Mouse (Mus musculus): Measurements from ENCODE around the gene Sncg. TPM values are rescaled to one million over a fixed set of nuclear protein-coding genes. Genes with fewer than 3 reads are reported as not detected.

Sncg gene
- polyA plus RNA-seq, 1 experiment from 2014 or later: 2.9 TPM

DNA sequence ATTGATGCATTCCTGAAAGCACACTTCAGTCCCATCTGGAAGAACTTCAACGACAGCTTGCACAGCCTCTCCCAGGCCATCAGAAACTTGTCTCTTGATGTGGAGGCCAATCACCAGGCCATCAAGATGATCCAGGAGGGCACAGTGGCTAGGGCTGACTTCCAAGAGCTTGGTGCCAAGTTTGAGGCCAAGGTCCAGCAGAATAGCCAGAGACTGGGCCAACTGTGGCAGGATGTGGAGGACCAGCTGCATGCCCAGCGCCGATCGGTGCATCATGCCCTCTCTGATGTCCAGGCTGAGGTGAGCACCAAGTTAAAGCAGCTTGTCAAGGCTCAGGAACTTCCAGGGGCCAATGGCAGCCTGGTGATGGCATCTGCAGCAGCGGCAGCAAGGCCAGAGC, 23.3 kb upstream of the Sncg start:
- Histone ChIP-seq H3K4me3 (no peak overlapping the region), H3K9ac (replicated peaks) (no peak overlapping the region), H3K27ac (replicated peaks) (no peak overlapping the region), H3K27me3 (no peaks in the 10 kb centered on the region), H3K36me3 (peaks cover 12% of the 10 kb centered on the region; the same call in 1 of the 2 replicates), H3K4me1 (no peaks in the 10 kb centered on the region), H3K4me2 (replicated peaks) (no peak overlapping the region), H3K9me3 (no peaks in the 10 kb centered on the region)
- 93% methylated on average over 5 of the region's 5 CpGs for WGBS
- ATAC-seq (replicated peaks): no peak

DNA sequence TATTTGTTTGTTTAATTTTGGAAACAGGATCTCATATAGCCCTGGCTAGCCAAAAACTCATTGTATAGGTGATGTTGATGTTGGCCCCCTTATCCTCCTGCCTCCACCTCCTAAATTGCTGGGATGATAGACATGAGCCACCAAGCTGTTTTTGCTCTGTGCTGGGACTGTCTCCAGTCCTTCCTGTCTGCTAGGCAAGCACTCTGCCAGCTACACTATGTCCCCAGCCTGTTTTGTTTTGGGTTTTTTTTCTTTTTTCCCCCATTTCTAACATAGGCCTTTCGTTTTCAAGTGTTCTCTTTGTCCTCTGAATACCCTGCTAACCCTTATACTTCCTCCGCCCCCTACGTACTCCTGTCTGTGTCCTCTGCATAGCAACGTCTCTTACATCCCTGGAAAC, 18.7 kb upstream of the Sncg start:
- 51% methylated on average over 4 of the region's 4 CpGs for WGBS

DNA sequence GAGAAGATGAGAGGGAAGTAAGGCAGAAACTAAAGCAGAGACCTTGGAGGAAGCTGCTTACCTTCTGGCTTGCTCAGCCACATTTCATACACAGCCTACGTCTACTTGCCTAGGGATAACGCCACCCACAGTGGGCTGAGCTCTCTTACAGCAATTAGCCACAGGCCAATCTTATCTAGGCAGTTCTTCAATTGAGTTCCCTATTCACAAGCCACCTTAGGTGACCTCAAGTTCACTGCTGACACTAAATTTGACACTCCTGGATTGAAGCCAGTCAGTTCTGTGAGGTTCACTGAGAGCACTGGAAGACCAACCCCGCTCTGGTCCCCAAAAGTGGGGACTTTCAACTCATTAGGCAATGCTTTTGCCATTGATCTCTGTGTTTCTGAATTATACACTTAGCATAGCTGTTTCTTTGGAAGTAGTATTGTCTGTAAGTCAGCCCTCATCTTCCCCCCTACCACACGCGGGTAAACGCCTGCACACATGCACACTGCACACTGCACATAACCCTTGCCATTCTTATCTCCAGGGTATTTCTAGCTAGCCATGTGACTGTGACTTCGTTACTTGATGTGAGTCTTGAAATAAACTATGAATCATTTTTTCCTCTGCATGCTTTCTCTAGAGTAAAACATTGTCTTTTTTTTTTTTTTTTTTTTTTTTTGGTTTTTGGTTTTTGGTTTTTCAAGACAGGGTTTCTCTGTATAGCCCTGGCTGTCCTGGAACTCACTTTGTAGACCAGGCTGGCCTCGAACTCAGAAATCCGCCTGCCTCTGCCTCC, 8.5 kb upstream of the Sncg start:
- Histone ChIP-seq H3K27ac (replicated peaks) (no peak overlapping the region), H3K9me3 (no peaks in the 10 kb centered on the region), H3K9ac (replicated peaks) (no peak overlapping the region), H3K36me3 (no peaks in the 10 kb centered on the region), H3K4me1 (peaks cover 10% of the 10 kb centered on the region; the same call in 1 of the 2 replicates), H3K4me2 (replicated peaks) (no peak overlapping the region), H3K4me3 (no peak overlapping the region), H3K27me3 (no peaks in the 10 kb centered on the region)
- ATAC-seq (replicated peaks): no peak
- 91% methylated on average over 9 of the region's 9 CpGs for WGBS

More for the DNA sequence above, 18.7 kb upstream of the Sncg start:
- no peak overlapping the region for H3K27ac ChIP-seq (replicated peaks)
- H3K9me3 ChIP-seq: no peaks in the 10 kb centered on the region
- ATAC-seq (replicated peaks): 0 out of 2 replicates have a peak, but pooled peaks have one; percentile 35
- no peak overlapping the region for H3K4me2 ChIP-seq (replicated peaks)
- H3K36me3 ChIP-seq: no peaks in the 10 kb centered on the region
- H3K4me3 ChIP-seq: no peak overlapping the region
- H3K4me1 ChIP-seq: no peaks in the 10 kb centered on the region
- H3K9ac ChIP-seq (replicated peaks): no peak overlapping the region
- no peaks in the 10 kb centered on the region for H3K27me3 ChIP-seq

DNA sequence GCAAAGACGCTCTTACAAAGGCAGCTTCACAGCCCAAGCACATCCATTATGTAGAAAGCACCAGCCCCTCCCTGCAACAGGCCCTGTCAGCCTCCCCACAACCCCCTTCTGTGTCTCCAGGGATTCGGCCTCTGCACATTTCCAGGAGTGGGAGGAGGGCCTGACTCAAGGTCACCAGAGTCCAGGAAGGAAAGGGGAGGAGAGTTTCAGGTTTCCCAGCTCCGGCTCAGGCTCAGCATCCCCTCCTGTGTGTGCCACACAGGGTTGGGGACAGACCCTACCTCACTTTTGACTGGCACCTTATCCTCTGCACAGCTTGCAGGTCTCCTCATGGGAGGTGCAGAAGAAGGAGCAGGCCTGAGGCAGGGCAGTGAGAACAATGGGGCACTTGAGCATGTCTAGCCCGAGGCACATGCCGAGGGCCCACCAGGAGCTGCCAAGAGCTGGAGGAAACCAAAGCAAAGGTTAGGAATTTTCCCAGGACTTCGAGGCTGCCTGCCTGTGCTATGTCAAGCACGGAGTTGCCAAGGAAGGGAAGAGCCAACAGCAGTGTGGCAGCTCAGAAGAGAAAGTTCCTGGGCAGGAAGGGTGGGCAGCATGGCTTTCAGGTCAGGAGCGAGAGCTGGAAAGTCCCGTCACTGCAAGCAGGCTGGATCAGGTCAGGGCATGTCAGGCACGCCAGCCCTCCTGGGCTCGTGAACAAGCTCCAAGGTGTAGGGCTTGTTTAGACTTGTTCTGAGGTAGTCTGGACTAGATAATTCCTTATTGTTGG, 4.2 kb upstream of the Sncg start:
- WGBS: 36% methylated on average over 11 of the region's 11 CpGs
- no peaks in the 10 kb centered on the region for H3K36me3 ChIP-seq
- no peak overlapping the region for H3K4me3 ChIP-seq
- no peak overlapping the region for H3K4me2 ChIP-seq (replicated peaks)
- H3K9ac ChIP-seq (replicated peaks): no peak overlapping the region
- H3K27me3 ChIP-seq: no peaks in the 10 kb centered on the region
- H3K9me3 ChIP-seq: no peaks in the 10 kb centered on the region
- H3K27ac ChIP-seq (replicated peaks): no peak overlapping the region; the same call in 1 of the 2 replicates
- peaks cover 10% of the 10 kb centered on the region; the same call in 1 of the 2 replicates for H3K4me1 ChIP-seq
- peak; percentile 40; the same call in 1 of the 2 replicates for ATAC-seq (replicated peaks)

DNA sequence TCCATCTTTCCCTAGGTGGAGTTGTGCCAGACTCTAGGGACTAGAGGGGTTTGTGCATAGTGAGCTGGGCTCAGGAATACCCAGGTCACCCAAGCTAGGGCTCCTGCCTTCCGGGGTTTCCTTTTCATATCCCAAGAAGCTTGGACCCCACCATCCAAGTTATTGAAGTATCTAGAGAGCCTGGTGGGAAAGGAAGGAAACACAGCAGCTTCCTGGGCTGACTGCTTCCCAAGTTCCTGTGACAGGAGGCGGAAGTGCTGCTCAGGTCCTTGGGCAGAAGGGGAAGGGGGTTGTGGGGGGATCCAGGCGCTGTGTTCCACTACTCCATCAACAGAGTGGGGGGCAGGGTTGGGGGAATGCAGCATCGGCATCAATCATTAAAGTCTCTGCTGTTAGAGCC, 2.5 kb upstream of the Sncg start:
- no peaks in the 10 kb centered on the region for H3K36me3 ChIP-seq
- 87% methylated on average over 4 of the region's 4 CpGs for WGBS
- no peak for ATAC-seq (replicated peaks)
- H3K9ac ChIP-seq (replicated peaks): no peak overlapping the region
- peaks cover 10% of the 10 kb centered on the region; the same call in 1 of the 2 replicates for H3K4me1 ChIP-seq
- H3K27ac ChIP-seq (replicated peaks): no peak overlapping the region
- H3K4me3 ChIP-seq: no peak overlapping the region
- no peaks in the 10 kb centered on the region for H3K9me3 ChIP-seq
- no peaks in the 10 kb centered on the region for H3K27me3 ChIP-seq
- no peak overlapping the region for H3K4me2 ChIP-seq (replicated peaks)

DNA sequence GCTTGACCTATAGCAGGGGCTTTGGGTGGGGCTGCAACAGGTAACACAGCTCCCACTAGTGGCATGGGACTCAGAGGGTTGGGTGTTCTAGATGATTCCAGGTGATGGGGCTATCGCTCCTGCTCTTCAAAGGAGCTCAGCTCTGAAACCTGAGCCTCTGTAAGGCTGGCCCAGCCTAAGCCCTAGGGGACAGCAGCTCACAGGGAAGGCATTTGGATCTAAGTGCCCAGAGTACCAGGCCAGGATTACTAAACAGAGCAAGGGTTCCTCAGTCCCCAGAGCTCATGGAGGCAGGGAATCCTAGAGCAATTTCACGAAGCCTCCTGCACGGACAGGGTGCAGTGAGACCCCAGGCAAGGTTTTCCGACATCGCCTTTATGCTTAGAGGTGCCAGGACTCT, 1.4 kb upstream of the Sncg start:
- no peak overlapping the region for H3K4me3 ChIP-seq
- ATAC-seq (replicated peaks): no peak
- H3K4me2 ChIP-seq (replicated peaks): no peak overlapping the region
- H3K9me3 ChIP-seq: no peaks in the 10 kb centered on the region
- H3K9ac ChIP-seq (replicated peaks): no peak overlapping the region
- 84% methylated on average over 5 of the region's 5 CpGs for WGBS
- no peaks in the 10 kb centered on the region for H3K36me3 ChIP-seq
- peaks cover 10% of the 10 kb centered on the region; the same call in 1 of the 2 replicates for H3K4me1 ChIP-seq
- H3K27ac ChIP-seq (replicated peaks): no peak overlapping the region
- H3K27me3 ChIP-seq: no peaks in the 10 kb centered on the region

DNA sequence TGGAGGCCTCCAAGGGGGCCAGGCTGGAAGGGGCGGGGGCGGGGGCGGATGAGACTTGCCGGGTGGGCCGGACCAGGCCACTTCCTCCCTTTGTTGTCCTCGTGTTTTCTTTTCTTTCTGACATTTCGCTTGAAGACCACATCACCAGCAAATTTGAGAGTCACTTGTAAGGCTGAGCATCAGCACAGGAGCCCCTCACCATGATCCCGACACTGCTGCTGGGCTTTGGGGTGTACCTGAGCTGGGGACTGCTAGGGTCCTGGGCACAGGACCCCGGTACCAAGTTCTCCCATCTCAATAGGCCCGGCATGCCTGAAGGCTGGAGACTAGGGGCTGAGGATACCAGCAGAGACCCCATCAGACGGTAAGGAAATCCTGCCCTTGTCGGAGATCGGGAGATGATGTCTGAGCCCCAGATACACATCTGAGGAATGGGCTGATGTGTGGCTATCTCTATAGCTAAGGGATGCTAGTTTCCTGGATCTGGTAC, 871 bp upstream of the Sncg start, which contains the start of gene Mmrn2:
Gene Mmrn2, plus strand, starts transcription at position 51 of the 490 bp plus-strand sequence.
- Histone ChIP-seq H3K4me2 (replicated peaks) (no peak within 1 kb of the TSS), H3K27ac (replicated peaks) (no peak within 1 kb of the TSS), H3K4me1 (peaks cover 10% of the 10 kb centered on the region; the same call in 1 of the 2 replicates), H3K27me3 (no peaks in the 10 kb centered on the region), H3K36me3 (no peaks in the 10 kb centered on the region), H3K4me3 (no peak within 1 kb of the TSS), H3K9me3 (no peaks in the 10 kb centered on the region), H3K9ac (replicated peaks) (no peak within 1 kb of the TSS)
- 84% methylated on average over 13 of the region's 13 CpGs for WGBS
- no peak for ATAC-seq (replicated peaks)

DNA sequence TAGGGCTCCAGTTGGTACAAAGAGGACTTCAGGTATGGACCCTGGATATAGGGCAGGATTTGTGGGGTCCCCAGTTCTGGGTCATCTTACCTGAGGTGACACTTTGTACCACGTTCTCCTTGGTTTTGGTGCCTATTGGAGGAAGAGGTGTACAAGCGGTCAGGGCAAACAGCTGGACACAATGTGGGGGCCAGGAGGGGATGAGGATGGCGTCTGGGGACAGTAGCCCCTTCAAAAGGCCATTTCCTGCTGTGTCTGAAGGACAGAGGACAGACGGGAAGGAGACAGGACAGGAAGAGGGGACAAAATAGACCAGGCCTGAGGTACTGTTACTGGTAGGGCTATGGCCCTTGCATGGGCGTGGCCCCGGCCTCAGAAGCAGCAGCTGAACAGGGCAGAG, 1.0 kb downstream of the Sncg start:
- Histone ChIP-seq H3K9me3 (no peaks in the 10 kb centered on the region), H3K9ac (replicated peaks) (no peak overlapping the region), H3K4me1 (peaks cover 5% of the 10 kb centered on the region; the same call in 1 of the 2 replicates), H3K27ac (replicated peaks) (no peak overlapping the region), H3K27me3 (no peaks in the 10 kb centered on the region), H3K4me3 (no peak overlapping the region), H3K36me3 (no peaks in the 10 kb centered on the region), H3K4me2 (replicated peaks) (no peak overlapping the region)
- WGBS: 85% methylated on average over 6 of the region's 6 CpGs
- no peak for ATAC-seq (replicated peaks)

DNA sequence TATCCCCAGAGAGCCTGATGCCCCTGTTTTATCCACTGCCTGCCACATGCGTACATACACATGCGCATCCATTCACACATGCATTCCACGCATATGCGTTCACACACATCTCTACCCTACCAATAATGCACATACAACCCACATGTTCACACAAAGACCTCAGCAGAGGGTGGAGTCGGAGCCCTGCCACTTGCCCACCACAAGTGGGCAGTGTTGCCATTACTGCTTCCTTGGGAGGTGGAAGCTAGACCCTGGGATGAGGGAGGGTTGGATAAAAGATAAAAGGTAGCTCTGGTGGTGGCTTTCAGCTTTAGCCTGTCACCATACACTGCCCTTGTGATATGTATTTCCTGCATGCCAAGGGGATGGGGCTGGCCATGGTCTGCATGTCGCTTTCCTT, 1.9 kb downstream of the Sncg start:
- Histone ChIP-seq H3K9me3 (no peaks in the 10 kb centered on the region), H3K9ac (replicated peaks) (no peak overlapping the region), H3K4me2 (replicated peaks) (no peak overlapping the region), H3K36me3 (no peaks in the 10 kb centered on the region), H3K4me3 (no peak overlapping the region), H3K4me1 (no peaks in the 10 kb centered on the region), H3K27ac (replicated peaks) (no peak overlapping the region), H3K27me3 (no peaks in the 10 kb centered on the region)
- ATAC-seq (replicated peaks): 0 out of 2 replicates have a peak, but pooled peaks have one; percentile 21
- WGBS: 83% methylated on average over 6 of the region's 6 CpGs

DNA sequence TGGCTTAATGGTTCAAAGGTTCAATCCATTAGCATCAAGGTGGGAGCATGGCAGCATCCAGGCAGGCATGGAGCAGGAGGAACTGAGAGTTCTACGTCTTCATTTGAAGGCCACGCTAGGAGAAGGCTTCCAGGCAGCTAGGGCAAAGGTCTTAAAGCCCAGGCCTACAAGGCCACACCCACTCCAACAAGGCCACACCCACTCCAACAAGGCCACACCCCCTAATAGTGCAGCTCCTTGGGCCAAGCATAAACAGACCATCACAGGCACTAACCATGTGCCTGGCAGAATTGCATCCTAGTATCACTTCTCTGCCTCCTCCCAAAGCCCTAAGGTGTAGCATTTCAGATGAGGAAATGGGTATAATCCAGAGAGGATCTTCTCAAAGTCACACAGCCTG, 2.8 kb downstream of the Sncg start:
- H3K4me2 ChIP-seq (replicated peaks): no peak overlapping the region
- no peaks in the 10 kb centered on the region for H3K9me3 ChIP-seq
- no peak overlapping the region for H3K9ac ChIP-seq (replicated peaks)
- no peak overlapping the region for H3K27ac ChIP-seq (replicated peaks)
- H3K27me3 ChIP-seq: no peaks in the 10 kb centered on the region
- H3K4me1 ChIP-seq: no peaks in the 10 kb centered on the region
- H3K4me3 ChIP-seq: no peak overlapping the region
- ATAC-seq (replicated peaks): no peak
- 79% methylated on average over 2 of the region's 2 CpGs for WGBS
- no peaks in the 10 kb centered on the region for H3K36me3 ChIP-seq

DNA sequence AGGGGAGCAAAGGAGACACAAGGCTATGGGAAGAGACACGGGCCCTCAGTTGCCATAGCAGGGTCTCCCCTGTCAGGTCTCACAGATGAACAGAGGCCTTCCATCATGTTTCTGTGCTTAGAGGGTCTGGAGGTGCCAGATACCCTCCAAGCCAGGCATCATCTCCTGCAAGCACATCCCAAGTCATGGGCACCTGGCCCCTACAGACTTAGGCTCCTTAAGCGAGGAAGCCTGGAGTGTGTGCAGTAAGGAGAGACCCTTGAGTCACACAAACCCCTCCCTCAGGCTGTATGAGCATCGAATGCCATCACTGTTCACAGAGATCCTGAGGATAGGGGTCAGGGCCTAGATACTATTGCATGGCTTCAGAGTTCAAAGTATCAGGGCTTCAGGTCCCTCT, 3.7 kb downstream of the Sncg start:
- no peak for ATAC-seq (replicated peaks)
- 81% methylated on average over 3 of the region's 3 CpGs for WGBS
- no peaks in the 10 kb centered on the region for H3K9me3 ChIP-seq
- no peak overlapping the region for H3K27ac ChIP-seq (replicated peaks)
- no peaks in the 10 kb centered on the region for H3K36me3 ChIP-seq
- no peak overlapping the region for H3K4me2 ChIP-seq (replicated peaks)
- no peak overlapping the region for H3K9ac ChIP-seq (replicated peaks)
- no peaks in the 10 kb centered on the region for H3K27me3 ChIP-seq
- no peak overlapping the region for H3K4me3 ChIP-seq
- H3K4me1 ChIP-seq: no peaks in the 10 kb centered on the region

DNA sequence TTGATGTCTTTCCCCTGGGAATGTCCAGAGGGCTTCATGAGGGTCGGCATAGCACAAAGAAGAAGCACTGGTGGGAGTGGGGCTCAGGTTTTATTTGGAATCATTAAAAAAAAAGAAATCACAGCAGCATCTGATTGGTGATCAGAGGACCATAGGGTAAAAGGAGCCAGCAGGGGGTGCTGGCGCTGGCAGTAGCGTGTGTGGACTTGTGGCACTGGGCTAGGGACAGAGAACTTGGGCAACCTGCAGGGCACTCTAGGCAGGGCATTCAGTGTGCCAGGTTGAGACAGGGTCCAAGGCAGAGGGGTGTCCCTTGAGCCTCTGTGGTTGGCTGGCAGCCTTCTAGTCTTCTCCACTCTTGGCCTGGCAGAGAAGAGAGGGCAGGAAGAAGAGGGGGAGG, 4.4 kb downstream of the Sncg start:
- Histone ChIP-seq H3K27me3 (no peaks in the 10 kb centered on the region), H3K9me3 (no peaks in the 10 kb centered on the region), H3K4me3 (no peak overlapping the region), H3K4me1 (no peaks in the 10 kb centered on the region), H3K4me2 (replicated peaks) (no peak overlapping the region), H3K27ac (replicated peaks) (no peak overlapping the region), H3K36me3 (no peaks in the 10 kb centered on the region), H3K9ac (replicated peaks) (no peak overlapping the region)
- ATAC-seq (replicated peaks): no peak
- 56% methylated on average over 3 of the region's 3 CpGs for WGBS

All from forebrain, embryonic 15.5 days (tissue).